Mouse (Mus musculus) T-helper 1 cell (primary cell): ENCODE measurements around the gene Irx2.

ENCODE experiments used
- in situ Hi-C: fragments of 300-600 bp; cut with MboI, MseI; formaldehyde crosslinking; loops from one replicate; pipeline ENCODE4 v1.15.1; 2025; ENCODE audit warnings: high pct_unique_total_duplicates

Gene Irx2

DNA sequence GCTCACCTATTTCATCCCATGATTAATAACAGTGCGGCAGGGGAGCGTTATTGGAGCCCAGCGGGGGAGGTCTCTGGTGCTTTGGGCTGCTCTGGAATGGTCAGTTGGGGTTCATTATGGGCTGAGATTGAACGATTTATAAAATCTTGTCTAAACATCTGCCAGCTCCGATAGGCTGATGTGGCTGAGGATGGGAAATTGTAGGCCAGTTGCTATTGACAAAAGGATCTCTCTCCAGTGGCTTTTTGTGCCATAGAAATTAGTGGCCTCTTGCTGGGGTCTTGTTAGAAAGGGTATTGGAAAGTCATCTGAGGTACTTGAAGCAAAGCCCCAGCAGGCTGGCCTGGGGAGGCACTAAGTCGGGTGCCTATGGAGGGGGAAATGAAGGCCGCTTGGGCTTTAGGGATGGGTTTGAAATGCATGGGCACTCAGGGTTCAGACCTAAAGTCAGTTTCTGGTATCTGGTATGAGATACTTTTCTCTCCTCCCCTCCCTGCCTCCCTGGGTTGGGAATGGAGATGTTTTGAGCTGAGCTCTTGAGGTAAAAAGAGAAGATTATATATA, 6.2 kb downstream of the Irx2 start:
- in situ Hi-C loops: loop anchor here (10.0 to 25.0 kb wide), 3 partner anchors 902 to 1170 kb away; partner anchors contain the start of gene Slc6a3

DNA sequence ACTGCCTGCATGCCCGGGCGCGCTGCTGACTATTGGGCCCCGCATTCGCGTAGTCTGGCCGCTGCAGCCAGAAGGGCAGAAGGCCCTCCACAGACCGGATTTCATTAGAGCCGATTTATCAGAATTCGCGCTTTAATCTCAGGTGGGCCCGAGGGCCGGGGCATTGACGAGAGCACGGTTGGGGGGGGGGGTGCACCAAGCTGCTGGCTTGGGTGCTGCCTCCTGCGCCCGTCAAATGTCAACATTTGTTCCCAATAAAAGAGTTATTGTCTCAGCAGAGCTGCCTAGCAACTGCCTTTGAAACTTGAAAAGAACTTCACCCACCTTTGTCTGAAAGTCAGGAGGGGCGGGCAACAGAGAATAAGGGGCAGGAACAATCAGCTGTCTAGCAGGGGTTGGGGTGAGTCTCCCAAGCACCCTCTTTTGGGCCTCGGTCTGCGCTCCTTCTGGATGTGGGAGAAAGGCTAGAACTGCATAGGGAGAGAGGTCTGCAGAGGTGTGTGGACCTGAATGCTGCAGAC, 7.8 kb downstream of the Irx2 start:
- in situ Hi-C loops: loop anchor here (10.0 to 25.0 kb wide), 3 partner anchors 901 to 1168 kb away; partner anchors contain the start of gene Slc6a3

DNA sequence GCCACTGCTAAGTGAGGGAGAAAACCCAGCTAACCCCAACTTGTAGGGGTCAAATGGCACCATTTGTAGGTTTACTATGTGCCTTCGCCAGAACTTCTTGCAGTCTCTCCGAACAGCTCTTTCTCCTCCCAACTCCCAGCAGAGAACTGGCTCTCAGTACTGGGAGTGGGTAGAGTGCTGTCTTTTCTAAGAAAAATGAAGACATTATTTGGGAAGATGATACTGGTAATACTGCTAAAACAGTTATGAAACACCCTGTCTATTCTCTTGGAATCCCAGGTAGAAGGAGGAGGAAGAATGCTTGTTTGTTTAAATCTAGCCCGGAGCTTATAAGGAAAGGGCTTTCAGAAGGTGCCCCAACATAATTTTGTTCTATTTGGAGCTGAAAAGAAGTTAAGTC, 8.9 kb downstream of the Irx2 start:
- in situ Hi-C loops: loop anchor here (10.0 to 25.0 kb wide), 3 partner anchors 900 to 1167 kb away; partner anchors contain the start of gene Slc6a3

DNA sequence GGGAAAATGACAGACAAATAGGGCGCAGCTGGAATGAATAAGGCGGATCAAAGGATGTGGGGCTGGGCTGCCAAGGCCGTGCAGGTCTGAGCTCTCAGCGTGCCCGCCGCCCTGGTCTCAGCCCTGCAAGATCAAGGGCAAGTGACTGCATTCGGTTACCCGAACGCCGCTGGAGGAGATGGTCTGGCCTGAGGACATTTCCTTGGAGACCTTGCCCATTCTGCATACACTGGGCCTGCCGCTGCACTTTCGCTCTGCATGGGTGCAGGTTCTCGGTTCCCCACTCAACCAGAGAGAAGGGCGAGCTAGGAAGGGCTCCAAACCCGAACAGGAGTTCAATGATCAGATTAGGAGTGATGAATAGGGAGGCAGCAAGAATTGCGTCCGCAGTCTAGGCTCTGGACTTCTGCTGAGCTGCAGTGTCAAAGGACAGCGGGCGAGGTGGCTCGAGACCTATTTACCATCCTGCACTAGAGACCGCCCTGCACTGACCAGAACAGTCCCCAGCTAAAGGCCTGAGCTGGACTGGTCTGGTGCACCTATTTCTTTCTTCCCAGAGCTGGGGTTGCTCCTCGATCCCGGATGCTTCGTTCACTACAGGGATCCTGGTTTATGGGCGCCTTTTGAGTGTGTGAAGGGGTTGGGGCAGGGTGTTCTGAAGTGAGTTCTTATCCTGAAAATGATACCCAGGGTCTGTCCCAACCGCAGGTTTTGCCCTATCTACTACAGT, 9.9 kb downstream of the Irx2 start:
- in situ Hi-C loops: loop anchor here (10.0 to 25.0 kb wide), 3 partner anchors 899 to 1166 kb away; partner anchors contain the start of gene Slc6a3

DNA sequence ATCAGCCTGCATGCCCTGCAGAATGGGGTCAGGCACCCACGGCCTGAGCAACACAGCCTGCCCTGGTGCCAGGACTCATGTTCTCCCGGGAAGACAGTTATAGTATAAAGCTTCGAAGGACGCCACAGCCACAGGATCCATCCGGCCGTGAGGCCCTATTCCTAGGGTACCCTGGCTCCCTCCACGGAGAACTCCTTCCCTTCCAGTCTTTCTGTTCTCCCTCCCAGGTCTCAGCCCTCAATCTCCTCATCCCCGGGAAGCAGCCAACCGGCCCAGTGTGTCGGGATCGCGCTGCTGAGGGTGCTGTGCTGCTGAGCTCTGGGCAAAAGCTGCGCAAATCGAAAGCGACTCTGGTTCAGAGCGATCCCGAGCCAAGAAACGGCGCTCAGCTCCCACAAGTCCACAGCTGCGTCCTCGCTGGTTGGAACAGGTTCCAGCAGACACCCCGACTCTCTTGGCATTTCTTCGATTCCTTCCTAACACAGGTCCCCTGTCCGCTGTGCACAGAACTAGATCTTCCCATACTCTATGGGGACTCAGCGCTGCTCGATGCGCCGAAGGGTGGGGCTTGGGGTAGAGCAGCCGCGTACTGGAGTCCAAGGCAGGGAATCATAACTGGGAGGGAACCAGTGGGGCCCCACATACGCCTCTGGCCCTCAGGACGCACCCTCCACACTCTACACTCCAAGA, 11.0 kb downstream of the Irx2 start:
- in situ Hi-C loops: loop anchor here (10.0 to 25.0 kb wide), 3 partner anchors 898 to 1165 kb away; partner anchors contain the start of gene Slc6a3

DNA sequence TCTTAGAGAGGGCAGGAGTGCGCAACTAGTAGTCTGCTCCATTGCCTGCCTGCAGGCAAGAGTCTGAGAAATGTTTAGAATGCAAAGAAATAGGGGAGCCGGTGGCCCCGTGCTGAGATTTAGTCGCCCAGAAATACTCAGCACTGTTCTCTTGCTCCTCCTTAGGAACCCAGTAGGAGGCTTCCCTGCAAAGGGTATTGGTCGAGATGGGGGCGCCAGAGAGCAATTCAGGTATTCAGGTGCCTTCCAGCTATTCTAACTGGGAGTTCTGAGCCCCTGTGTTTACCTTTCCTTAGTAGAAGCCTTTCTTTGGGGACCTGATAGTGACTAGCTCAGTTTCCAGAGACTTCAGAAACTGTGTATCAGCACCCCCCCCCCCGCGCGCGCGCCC, 11.5 kb downstream of the Irx2 start:
- in situ Hi-C loops: loop anchor here (25.0 kb wide), 1 partner anchor 897 kb away; the partner anchor contains the start of gene Slc6a3

DNA sequence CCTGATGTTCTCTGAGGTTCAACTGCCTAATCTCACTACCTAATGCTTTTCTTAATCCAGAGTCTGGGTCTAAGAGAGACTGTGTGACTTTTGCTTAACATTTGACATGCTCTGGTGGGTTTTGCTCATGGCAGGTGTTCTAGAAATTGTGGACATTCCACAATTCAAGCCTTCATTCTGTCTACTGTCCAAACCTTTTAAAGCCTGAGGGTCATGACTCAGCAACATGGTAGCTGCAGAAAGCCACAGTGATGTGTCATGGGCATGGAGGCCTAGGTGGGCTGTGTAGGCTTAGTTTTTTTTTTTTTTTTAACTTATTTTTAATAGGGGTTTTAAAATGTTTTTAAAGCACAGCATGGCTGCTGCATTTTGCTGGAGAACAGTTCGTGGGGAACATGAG, 27.8 kb downstream of the Irx2 start:
- in situ Hi-C loops: no loop called here

DNA sequence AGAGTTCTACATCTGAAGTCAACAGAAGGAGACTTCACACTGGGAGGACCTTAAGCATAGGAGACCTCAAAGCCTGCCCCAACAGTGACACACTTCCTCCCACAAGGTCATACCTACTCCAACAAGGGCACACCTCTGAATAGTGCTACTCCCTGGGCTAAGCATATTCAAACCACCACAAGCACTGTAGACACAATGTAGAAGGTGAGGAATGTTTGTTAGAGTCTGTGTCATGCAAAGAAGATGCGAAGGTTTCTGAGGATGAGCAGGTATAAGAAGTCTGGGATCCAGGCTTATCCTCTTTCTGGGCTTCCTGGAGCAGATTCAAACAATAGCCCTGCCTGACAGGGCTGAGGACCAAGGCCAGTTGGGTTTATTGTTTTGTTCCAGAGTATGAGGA, 47.2 kb downstream of the Irx2 start:
- in situ Hi-C loops: no loop called here
